Mouse (Mus musculus) c-Kit-positive CD71-positive TER-119-negative erythroid progenitor cells, embryonic 14.5 days (primary cell): ENCODE data around the gene Gm20388.

ENCODE experiments used
- DNase-seq: peaks from one replicate; pipeline ENCODE4 v3.0.0-alpha.2; 2013; ENCODE audit warnings: low read depth

Gm20388 gene

DNA sequence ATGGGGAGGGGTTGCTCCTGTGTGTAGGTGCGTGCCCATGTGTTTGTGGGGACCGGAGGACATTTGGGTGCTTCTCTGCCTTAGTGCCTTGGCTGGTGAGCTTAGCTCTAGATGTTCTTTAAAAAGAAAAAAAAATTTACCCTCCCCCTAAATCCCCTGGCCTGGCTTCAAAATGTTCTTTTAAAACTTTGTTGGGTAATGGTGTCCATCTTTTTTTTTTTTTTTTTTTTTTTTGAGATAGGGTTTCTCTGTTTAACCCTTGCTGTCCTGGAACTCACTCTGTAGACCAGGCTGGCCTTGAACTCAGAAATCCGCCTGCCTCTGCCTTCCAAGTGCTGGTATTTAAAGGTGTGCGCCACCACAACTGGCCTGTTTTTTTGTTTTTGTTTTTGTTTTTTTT is 4.7 kb downstream of the Gm20388 start:
- DNase-seq, result no peak

DNA sequence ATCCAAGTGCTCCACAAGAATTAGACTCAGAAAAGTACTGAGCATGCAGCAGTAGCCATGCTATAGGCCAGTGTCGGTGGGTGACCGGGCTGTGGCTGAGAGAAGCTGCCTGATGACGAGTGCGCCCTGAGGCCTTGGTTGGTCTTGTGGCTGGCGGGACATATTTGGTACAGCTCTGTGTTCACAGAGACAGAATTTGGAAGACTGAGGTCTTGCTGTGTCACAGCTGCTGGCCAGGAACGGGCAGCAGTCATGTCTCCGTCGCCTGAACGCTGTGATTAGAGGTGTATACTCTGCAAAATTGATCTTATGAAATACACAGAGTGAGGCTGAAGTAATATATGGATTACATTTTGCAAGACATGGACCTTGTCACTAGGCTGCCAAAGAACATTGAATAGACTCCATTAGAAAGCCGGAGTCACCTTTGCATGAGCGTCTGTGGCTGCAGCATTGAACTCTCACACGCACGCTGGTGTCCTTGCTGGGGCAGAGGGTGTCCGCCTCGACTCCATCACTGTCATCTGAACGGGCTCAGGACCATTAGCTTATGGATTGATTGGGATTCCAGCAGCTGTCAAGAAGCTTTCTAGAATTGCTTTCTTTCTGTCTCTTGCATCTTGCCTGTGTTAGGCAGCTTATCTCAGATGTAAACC is 5.7 kb downstream of the Gm20388 start:
- DNase-seq, result no peak

DNA sequence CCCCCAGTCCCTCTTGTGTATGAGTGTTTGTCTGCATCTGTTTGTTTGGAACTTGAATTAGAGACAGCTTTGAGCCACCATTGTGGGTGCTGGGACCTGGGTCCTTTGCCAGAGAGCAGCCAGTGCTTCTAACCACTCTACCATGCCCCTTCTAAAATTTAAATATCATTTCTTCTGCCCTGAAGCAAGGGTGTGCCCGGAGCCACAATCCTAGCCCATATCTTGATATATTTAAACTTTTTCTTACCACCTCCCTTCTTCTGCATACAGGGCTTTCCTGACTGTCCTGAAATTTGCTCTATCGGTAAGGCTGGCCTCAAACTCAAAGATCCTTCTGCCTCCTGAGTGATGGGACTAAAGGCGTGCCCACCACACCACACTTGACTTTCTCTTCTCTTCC is 6.8 kb downstream of the Gm20388 start:
- no peak for DNase-seq

DNA sequence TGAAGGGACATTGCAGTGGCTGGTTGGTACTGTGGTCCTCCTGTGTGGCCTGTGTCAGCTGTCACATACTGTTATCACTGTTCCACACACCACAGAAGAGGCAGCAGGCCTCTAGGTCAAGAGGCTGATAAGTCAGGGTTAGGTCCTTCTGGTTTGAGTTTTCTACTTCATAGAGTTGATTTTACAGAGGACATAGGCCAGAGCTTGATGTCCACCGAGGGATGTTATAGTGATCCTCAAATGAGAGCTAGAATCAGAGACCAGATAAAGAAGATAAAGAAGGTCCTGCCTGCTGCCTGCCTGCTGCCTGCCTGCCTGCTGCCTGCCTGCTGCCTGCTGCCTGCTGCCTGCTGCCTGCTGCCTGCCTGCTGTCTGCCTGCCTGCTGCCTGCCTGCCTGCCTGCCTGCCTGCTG is 7.5 kb downstream of the Gm20388 start:
- no peak for DNase-seq

DNA sequence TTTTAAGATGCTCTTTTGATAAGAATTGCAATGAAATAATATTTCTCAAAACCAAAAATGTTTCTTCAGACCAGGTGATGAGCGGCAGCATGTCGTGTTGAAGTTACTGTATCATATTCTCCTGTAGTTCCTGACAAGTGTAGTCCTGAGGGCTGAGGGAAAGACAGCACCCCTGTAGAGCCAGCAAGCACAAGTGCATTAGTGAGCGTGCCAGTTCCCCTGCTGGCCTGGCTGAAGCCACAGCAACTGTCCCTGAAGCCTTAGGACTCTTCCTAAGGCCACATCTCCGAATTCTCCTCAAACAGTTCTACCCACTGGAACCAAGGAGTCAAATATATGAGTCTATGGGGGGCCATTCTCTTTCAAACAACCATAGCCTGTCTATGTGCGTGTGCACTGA is 12.6 kb downstream of the Gm20388 start:
- DNase-seq, result no peak

DNA sequence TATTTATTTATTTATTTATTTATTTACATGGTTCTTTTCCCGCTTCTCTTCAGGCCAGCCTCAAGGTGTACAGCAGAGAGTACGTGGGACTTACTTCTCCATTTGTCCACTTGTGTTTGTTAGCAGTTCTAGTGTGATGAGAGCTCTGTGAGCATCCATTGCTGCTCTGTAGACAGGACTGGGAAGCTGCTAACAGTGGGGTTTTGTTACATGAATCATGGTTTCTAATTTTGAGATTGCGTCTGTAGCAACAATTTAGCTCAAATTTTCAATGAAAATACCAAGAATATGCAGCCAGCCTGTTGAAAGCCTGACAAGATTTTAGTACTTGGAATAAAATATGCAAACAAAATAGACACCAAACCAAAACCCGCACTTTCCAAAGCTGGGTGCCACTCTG is 14.8 kb downstream of the Gm20388 start:
- no peak for DNase-seq

DNA sequence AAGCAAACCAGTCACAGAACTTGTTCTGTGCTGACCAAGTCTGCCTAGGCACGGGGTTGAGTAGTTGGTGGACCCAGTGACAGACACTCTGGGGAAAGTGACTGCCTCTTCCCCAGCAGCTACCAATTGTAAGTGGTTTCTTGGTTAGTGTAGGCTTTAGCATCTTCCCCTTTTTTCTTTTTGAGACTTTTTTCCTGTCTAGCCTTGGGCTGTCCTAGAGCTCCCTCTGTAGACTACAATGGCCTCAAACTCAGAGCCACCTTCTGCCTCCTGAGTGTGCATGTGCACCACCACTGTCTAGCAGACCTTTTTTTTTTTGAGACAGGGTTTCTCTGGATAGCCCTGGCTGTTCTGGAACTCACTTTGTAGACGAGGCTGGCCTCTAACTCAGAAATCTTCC is 15.8 kb downstream of the Gm20388 start:
- DNase-seq, result no peak

DNA sequence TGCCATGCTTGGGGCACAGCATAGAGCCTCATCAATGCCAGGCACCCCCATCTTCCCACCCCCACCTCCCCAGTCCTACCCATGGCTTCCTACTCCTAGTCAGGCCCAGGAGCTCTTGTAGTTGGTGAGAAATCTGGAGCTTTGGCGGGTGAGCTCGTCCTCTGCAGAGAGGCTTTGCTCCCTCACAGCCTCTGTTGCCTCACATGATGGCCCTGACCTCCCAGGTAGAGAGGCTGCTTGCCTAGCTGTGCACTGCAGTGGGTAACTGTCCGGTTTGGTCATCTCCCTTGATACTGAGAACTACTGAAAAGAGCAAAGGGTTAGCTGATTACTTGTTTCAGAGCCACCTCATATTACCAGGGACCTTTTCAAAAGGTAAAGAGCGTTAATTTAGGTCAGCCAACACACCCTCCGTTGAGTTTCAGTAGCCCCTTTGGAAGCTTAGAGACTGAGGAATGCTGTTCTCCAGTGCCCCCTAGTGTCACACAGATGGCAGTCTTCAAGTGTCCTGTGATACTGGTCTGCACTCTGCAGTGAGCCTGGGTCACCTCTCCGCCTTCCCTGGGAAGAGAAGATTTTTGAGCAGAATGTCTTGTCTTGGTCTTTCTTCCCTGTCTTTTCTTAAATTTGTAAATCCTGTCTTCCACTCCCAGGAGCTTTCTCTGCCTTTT is 16.9 kb downstream of the Gm20388 start:
- no peak for DNase-seq

DNA sequence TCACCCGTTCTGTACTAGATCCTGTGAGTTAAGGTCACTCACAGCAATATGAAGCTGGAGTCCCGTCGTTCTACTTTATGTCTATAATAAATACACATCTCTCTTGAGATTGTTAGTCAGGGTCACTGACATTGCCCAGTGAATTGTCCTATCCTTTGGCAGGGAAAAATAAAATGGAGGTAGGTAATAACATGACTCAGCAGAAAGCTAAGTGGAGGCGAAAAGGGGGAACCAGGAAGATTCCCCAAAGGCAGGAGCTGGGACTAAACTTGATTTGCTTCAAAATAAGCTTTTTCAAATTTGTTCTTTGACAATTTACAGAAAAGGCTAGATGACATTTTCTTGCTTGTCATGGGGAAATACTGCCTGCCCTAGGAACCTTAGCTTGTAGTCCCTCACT is 20.7 kb downstream of the Gm20388 start:
- no peak for DNase-seq

DNA sequence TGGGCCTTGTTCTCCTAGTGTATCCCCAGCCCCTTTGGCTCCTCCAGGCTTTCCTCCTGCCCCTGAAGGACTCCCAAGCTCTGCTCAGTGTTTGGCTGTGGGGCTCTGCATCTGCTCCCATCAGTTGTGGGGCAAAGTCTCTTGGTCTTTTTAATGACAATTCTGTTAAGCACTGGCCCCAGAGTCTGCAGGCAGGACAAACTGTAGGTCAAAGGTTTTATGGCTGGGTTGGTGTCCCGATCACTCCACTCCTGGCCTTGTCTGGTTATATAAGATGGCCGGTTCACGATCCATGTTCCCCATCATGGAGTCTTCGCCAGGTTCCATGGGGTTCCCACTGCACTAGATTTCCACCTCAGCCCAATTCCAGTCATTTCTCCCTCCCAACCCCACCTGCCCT is 23.0 kb downstream of the Gm20388 start:
- no peak for DNase-seq

DNA sequence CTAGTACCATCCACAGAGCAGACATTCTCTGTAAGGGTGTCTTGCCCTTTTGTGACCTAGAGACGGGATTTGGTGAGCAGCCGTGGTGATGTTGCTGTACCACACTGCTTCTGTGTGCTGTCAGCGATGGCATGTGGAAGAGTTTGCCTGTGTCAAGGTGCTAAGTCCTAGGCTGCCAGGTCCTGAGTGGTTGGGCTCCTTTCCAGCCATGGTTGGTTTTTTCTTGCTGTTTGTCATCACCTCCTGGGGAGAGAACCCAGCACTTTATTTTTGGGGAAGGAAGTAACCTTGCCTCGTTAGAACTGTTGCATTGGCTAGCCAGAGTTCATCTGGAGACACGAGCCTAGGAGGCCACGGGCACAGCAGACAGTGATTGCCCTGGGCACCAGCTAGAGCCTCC is 24.9 kb downstream of the Gm20388 start:
- no peak for DNase-seq

DNA sequence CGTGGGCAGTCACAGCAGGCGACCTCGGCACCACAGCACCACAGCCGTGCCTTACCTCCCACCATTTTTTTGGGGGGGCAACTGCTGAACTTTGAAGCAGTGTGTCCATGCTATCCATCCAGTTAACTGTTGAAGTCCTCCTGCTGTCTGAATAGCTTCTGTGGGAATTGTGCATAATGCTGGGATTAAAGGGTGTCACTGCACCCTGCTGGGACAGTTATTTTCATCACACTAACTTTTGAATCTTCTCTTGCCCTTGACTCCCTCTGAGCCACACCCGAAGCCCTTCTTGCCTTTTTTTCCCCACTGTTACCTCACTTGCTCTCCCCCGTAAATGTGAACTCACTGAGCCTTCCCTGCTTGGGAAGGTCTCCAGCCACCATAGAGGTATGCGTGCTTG is 27.8 kb downstream of the Gm20388 start:
- no peak for DNase-seq

DNA sequence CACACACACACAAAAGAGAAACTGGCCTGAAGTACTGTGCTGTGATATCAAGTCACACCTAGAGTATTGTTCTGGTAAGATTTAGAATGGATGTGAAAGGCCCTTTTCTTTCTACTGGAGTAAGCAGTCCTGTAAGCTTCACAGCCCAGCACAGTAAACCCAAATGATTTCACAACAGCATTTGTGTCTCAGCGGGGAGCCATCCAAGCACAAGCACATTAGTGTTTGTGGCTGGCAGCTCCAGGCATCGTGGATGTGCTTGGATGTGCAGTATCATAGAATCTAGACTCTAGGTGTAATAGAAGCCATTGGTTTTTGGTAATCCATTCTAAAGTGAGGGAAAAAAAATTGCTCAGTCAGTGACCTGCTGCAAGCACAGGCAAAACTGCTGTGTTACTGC is 28.7 kb downstream of the Gm20388 start:
- no peak for DNase-seq

DNA sequence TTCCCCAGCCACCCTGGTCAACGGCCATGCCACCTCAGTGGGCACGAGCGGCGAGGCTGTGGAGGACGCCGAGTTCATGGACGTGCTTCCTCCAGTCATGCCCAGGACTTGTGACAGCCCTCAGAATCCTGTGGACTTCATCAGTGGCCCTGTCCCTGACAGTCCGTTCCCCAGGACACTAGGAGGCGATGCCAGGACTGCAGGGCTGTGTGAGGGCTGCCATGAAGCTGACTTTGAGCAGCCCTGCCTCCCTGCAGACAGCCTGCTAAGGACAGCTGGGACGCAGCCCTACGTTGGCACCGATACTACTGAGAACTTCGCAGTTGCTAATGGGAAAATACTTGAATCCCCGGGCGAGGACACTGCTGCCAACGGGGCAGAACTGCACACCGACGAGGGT is 30.8 kb downstream of the Gm20388 start:
- DNase-seq, result no peak

DNA sequence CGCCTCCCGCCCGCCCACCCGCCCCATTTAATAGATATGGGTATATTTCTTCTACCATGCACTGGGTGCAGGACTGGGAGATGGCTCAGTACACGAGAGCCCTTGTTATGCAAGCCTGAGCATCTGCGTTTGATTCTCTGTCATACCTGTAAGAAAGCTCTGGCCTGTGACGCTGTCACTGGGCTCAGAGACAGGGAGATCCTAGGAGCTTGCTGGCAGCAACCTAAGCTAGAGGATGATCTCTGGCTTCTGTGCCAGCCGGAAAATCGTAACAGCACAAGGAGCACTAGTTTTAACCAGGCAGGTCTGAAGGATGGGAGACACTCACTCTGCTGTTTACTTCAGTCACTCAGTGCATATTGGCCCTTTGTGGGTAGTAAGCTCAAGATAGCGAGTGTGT is 33.0 kb downstream of the Gm20388 start:
- DNase-seq, result no peak

DNA sequence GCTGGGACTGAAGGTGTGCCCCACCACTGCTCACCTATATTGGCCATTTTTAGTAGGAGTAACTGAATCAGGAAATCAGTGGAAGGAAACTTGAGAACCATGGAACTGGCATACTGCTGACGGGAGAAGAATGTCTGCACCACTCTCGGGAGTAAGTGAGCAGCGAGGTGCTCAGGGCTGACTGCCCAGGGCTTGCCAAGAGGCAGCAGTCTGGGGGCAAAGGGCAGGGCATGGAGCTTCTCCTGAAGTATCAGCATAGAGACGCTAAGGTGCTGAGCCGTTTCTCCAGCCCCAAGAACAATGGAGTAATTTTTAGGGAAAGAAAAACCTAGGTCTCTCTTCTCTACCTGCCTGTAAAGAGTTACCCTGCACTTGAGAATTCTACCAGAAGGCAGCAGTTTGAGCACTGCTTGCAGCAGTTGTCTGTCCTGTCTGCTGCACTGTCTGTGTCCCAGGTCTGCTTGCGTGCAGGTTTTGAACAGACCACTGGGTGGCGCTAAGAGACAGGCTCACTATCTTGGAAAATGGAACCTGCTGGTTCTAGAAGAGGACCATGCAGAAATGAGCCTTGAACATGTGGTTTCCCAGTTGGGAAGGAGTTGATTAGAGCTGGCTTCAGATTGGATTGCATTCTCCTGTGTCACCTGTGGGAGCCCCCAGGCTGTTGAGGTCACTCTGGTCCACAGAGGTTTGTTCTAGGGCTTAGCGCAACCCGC is 33.6 kb downstream of the Gm20388 start:
- peak; percentile 51 for DNase-seq

DNA sequence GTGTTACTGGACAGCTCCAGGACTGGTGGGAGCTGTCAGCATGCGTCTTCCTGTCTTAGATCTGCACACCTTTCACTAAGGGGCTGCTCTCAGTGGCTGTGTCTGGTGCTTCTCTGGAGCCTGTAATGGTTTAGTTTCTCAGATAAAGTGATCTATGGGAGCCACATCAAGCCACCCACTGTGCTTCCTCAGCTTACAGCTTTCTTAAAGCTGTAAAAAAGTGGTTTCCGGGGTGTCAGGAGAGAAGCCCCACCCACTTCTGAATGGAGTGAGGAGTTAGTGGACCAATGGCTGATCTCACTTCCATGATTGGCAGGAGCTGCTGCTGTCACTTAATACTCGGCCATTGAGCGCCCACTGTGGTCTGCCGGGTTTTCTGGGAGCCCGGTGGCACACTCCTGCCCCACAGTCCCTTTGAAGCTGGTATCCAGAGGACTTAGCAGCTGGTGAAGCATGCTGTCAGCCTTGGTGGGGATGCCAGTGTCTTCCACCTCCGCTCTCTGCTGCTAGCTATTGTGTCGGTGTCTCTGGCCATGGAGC is 35.8 kb downstream of the Gm20388 start:
- DNase-seq, result no peak

DNA sequence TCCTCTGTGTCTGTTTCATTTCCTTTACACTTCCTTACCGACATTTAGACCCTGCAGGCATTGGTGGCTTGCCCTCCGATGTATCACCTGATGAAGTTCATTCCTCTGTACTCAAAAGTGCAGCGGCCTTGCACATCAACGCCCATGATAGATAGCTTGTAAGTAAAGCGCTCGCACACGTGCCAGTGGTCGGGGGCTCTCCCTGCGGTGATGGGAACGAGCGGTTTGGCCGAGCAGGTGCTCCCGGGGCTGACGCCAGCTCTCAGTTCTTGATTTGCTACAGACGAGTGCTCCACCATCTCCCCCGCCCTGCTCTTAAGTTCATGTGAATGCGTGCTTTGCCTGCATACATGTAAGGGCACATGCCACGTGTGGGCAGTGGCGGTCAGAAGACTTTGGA is 37.0 kb downstream of the Gm20388 start:
- DNase-seq, result no peak

DNA sequence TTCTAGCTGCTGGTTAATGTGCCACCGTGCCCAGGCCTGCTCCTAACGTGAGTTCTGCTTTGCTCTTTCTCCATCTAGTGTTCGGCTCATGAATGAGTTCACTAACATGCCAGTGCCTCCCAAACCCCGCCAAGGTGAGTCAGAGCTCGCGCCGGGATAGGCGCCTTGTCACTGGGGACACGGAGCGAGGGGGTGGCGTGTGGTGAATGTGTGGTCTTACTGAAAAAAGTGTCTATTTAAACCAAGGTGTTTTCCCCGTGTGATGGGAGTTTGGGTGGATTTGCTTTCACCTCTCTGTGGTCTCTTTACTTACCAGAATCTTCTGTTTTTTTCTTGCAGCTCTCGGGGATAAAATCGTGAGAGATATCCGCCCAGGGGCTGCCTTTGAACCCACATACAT is 37.7 kb downstream of the Gm20388 start:
- no peak for DNase-seq

DNA sequence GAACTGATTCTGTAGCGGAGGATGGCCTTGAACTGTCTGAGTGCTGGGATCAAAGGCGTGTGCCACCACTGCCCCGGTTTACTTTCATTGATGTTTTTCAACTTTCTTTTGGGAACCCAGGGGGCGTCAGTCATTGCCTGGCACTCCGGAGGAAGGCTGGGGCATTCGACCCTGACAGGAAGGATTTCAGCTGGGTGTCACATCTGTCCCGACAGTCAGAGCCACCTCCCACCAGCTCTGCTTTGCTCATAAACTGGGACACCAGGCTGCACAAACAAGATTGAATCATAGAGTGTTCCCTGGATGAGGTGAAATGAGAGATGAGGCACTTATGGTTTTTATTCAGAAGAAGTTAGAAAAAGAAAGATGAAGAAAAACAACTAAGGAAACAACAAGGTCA is 41.6 kb downstream of the Gm20388 start:
- no peak for DNase-seq

DNA sequence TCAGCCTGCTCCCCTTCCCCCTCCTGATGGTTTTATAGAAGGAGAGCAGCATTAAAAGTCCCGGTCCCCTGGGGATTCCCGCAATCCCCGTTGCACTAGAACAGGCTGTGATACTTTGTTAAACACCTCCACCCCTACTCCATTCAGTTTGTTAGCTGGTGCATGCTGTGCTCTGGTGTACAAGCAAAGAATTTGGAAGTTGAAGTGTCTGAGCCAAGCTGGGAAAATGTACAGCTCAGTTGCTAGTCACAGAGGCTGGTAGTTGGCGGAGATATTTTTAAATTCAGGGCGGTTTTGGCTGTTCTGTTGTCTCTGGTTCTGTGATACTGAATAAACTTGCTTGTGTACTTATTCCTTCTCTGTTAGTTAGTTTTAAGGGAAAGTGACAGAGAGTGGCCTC is 42.1 kb downstream of the Gm20388 start:
- no peak for DNase-seq

DNA sequence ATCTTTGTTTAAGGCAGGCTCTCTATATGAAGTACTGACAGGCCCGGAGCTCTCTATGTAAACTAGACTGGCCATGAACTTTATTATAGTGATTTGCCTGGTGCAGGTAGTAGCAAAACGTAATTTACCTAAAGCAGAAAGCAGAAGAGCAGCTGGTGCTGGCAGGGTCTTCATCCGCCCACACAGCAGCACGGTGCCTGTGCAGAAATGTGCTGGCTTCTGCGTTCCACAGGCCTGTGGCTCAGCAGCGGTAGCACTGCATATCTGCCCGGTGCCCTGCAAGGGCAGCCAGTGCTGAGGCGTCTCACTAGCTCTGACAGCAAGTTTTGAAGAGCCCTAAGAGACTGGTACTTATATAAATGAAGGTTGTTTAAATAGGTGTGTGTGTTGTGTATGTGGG is 44.7 kb downstream of the Gm20388 start:
- DNase-seq, result no peak

DNA sequence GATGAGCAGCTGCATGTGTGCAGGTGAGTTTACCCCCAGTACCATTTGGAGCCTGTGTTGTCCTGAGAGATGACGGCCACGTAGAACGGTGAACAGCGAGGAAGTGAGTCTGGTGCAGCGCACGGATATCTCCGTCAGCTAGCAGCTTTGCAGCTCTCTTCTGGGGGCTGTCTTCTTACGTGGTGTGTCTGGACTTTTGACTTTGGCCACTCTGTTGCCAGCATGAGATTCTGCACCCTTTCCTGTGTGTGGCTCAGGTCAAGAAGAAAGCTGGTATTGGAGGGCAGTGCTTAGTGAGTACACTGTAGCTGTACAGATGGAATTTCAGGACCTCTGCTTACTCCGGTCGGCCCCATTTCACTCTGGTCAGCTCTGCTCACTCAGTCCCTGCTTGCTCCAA is 47.4 kb downstream of the Gm20388 start:
- DNase-seq, result no peak
